Mouse (Mus musculus) T-cell, adult 2 months (primary cell): Measurements from ENCODE around the gene Tsen15.
"Not testable (repeated sequence)": the region's sequence is repeated elsewhere in the genome, so short reads cannot be mapped to it uniquely, and the experiment has no call there.

ENCODE experiments used
- DNase-seq: peaks from one replicate; pipeline ENCODE4 v3.0.0; 2022; ENCODE audit warnings: low spot score

Gene Tsen15

DNA sequence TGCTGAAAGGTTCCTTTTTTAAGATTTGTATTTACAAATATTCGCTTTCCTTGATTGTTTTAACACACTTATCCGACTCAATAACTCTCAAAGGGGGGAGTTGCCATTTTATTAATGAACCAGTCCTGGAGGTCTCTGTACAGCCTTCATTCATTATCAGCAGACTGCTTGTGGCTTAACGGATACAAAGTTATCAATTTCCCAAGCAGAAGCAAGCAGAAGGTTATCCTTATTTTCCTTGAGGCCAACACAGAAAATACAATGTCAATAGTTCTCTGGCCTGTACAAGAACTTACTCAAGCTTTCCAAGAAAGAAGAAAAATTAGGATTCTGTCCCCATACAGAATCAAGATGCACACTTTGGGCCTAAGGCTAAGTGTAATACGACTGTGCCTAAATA, 795 bp downstream of the Tsen15 start:
- DNase-seq = not testable (repeated sequence)

DNA sequence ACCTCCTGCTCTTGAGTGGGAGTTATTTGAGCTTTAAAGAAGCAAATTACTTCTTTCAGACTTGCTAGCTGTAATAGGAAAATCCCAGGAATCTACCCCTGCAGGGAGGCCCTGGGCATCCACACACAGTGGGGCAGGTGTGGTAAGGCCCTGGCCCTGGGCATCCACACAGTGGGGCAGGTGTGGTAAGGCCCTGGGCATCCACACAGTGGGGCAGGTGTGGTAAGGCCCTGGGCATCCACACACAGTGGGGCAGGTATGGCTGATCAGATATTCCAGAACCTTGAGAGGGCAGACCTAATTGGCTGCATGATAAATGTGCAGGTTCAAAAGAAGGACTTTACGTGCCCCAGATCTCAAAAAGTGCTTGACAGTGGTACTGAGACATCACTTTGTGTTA, 1.9 kb downstream of the Tsen15 start:
- no peak for DNase-seq

DNA sequence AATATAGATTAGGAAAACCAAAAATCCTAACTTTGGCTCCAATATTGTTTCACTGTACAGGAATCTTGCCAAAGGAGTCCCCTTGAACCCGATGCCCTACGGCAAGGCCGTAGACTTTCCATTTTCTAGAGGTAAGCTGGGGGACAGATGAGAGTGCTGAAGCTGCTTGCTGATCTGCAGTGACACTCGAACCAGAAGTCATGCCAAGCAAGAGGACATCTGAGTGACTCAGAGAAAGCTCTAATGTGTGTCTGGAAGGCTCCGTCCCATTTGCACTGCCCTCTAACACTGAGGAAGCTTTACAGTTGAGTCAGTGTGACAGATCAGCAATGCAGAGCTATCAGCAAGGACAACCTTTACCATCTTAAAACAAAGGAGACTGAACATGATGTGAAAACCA, 8.2 kb downstream of the Tsen15 start:
- DNase-seq = no peak

DNA sequence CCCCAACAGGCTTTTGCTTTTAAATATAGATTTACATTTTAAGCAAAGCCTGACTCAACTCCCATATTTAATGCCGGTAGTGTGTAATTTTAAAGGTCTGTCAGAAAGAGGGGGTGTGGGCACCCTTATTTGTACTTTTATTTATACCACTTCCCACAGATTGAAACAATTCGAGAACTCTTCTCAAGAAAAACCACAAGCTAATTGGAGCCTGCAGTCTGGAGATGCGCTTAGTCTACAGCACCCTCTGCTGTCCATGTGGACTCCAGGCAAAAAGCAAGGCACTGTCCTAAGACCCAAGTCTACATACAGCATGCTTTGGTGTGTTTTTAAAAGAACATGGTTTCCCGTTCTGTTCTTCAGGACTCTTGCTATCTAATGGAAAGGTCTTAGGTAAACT, 17.3 kb downstream of the Tsen15 start:
- DNase-seq = peak; percentile 35

DNA sequence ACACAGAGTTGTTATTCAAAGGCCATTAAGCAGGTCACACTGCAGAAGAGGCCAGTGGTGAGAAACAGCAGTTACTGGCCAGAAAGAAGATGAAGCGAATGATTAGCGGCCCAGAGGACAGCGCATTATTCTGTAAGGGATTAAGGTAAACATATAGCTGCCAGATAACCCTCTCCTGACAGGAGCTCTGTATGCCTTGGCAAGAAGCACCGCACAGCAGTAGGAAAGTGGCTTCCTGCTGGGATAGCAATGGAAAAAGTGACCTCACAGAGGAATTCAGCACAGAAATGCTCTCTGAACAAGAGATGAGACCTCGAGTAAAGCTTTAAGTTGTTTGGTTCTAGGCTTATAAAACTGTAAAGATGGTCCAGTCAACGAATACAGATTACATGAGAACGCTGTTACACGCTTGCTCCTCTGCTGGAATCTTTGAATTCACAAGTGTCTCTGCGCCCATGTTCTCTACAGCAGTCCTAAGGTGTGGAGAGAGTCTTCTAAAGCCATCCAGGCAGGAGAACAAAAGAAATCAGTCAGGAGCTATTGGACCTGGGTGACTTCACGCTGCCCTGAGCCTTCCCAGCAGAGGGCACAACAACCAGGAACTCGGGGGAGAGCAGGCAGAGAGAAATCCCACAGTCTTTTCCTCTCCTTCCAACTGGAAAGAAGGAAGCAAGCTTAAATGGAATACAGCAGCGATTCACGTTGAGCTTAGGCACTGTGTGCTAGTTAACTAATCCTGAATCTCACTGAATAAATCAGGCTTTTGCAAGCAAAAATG, 18.0 kb downstream of the Tsen15 start:
- DNase-seq = no peak

DNA sequence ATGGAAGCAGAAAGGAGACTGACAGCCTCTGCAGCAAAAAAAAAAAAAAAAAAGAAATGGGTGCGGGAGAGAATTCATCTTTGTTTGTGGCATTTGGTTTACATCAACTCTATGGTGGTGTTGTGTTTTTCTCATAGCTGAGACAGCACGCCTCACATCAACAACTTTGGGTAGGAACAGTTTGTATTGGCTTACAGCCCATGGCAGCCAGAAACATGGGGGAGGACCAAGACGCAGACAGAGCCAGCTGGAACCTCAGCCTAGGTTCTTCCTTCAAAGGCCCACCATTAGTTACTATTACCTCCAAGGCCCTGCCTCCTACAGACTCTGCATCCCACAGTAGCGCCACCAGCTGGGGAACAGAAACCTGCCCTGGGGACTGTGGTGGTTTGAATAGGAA, 29.8 kb downstream of the Tsen15 start:
- DNase-seq = no peak

DNA sequence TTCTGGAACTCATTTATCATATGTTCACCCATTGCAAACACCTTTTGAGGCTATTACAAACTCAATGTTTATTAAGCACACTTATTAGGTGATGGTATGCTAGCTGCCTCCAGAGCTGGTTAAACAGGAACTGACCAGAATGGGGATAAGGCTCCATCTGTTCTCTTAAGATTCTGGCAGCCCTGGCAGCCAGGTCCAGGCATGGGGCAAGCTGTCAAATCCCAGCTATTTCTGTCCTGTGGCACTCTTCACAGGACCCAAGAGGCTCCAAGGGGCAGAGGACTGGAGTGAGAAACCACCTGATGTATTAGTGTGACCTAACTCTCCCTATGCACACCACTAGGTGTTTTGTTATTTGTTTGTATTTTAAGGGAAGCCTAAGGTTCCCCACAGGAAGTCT, 38.5 kb downstream of the Tsen15 start:
- DNase-seq = no peak

DNA sequence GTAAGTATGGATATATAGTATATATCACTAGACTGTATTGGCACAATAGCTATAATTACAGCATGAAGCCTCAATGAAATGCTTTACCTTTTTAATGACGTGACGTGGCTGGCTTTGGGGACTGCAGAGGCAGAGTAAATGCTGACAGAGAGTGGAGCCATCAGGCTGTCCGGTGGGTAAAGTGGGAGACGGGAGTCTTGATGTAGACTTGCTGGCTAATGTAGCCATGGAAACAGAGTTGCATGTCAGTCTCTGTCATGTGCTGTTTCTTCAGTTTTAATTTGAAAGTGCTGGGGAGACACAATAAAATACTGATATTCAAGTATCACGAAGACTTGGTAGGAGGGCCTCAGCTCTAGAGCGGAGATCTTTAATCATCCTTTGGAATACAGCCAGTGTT, 62.5 kb downstream of the Tsen15 start:
- no peak for DNase-seq
